Mouse (Mus musculus) NIH3T3 (cell line): ENCODE data around the gene Ackr4.

ENCODE experiments used
- DNase-seq: peaks from one replicate; pipeline ENCODE4 v3.0.0-alpha.2; 2012; ENCODE audit warnings: low read depth

The Ackr4 gene

GRCm38 (mm10) chr9:104126833-104127232 lies at the start of gene Ackr4:
Gene Ackr4 (minus strand): TSS chr9:104126933.
- no peak for DNase-seq

DNA sequence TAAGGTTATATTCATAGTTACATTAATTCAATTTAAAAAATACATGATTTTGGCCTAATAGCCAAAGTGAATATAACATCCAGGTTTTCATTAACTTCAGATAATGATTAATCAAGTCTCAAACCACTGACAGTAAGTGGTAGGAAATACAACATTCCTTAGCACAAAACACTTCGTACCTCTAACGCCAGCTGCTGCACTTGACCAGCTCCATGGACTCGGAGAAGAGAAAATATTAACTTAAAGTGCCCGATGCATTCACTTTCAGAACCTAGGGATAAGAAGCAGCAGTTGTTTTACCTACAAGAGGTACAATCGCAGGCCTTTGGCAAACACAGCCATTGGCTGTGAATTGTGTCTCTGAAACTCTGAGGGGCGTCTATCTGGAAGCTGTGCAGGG lies 45.6 kb upstream of the Ackr4 start:
- DNase-seq = no peak

- no peak for DNase-seq
These were observed 44.9 kb upstream of the Ackr4 start for GRCm38 (mm10) chr9:104171651-104172050.

DNA sequence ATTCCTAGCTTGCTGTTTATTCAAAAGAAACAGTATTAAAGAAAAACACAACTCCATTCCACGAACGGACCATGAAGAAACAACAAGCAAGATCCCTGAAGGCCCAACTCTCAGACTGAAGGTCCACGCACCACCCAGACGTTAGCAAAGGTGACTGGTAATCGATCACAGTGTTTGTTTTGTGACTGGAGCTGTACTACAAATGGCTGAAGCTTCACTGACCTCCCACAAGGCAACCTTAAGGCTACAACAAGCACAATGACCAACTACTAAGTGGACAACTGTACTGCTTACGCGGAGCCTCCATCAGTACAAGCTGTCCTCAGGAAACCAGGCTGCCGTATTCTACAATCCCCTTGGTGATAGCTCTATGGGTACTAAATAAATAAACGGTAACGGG lies 43.3 kb upstream of the Ackr4 start:
- DNase-seq = no peak

- no peak for DNase-seq
These were observed 39.2 kb upstream of the Ackr4 start for GRCm38 (mm10) chr9:104165926-104166325.

DNA sequence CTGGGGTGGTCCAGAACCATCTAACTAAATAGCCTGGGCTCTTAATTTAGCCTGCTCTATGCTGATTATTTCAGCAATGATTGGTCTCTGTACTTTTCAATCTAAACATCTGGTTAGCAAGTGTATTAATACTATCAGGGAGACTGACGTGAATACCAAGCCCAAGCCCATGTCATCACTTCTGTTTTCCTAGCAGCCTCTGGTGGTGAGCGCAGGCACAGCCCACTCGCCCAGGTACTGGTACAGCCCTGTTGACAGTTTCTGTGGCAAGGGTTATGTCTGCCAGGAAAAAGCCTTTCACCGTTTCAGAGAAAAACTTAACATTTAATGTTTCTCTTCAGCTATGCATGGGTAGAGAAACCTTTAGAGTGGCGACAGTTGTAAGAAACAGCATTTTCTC lies 37.5 kb upstream of the Ackr4 start:
- DNase-seq = no peak

DNA sequence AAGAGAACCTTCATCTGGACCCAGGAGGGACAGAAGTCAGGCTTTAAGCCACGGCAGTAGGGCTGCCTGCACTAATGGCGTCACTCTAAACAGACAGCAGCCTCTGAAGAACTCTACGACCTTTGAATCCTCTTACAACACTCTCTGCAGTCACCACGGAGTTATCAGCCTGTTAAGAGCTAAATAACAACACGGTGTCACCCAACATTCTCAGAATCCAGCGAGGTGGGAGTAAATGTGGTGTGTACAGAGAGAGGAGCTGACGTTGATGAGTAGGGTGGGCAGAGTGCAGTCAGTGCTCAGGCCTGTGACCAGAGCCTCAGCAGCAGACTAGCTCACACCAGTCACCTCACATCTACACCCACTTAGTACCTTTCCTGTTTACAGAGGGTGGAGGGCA lies 34.4 kb upstream of the Ackr4 start:
- DNase-seq = no peak

- DNase-seq = no peak
These were observed 30.6 kb upstream of the Ackr4 start for GRCm38 (mm10) chr9:104157291-104157690.

GRCm38 (mm10) chr9:104156506-104156905 lies 29.8 kb upstream of the Ackr4 start:
- no peak for DNase-seq

GRCm38 (mm10) chr9:104155100-104155715 lies 28.5 kb upstream of the Ackr4 start:
- DNase-seq = no peak

DNA sequence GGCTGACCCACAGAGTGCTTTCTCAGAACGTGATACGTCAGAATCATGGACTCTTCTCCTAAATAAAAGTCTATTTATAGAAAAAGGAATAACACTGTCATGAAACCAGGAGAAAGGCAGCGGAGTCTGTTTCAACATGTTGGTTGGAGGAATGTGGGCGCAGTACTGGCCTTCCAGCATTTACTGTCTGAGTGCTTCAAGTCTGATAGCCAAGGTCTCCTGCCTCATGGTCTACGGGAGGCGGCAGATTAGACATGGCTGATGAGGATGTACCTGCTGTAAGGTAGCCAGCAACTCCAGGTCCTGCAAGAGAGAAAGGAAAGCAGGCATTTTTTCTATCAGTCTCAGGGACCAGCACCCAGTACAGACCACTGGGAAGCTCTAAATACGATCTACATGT lies 25.4 kb upstream of the Ackr4 start:
- no peak for DNase-seq

- DNase-seq = no peak
These were observed 22.2 kb upstream of the Ackr4 start for GRCm38 (mm10) chr9:104148969-104149368.

DNA sequence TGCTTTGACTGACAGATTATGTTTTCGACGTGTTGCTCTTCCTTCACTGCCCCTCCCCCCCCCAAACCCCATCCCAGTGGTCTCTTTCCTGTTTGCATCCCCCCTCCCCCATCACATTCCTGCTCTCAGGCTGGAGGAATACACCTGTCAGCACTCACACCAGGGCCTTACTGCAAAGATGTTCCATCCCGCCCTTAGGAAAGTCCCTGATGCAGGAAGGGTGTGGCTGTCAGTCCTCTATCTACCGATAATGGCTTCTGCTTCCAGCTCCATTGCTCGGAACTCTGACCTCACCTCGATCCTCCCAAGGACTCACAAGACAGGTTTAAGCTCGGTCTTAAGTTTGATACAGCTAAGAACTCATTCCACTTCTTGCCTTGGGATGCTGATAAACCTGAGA lies 19.9 kb upstream of the Ackr4 start:
- DNase-seq = no peak

- DNase-seq = peak; percentile 9
These were observed 17.7 kb upstream of the Ackr4 start for GRCm38 (mm10) chr9:104144314-104144996.

DNA sequence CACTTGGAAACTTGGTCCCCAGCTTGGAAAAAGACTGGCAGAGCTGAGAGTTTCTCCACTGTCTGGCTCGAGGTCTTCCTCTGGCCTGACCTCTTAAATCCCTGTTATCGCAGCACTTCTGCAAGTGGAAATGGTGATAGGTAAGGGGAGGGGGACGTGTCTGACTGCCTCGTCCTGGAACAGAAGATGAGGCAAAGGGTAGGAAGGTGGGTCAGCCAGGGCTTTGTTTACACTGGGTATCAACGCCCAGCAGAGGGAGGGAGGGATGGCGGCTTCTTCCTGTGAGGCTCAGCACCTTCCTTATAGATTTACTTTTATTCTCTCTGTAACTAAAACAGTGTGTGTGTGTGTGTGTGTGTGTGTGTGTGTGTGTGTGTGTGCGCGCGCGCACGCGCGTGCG lies 16.1 kb upstream of the Ackr4 start:
- DNase-seq = no peak

DNA sequence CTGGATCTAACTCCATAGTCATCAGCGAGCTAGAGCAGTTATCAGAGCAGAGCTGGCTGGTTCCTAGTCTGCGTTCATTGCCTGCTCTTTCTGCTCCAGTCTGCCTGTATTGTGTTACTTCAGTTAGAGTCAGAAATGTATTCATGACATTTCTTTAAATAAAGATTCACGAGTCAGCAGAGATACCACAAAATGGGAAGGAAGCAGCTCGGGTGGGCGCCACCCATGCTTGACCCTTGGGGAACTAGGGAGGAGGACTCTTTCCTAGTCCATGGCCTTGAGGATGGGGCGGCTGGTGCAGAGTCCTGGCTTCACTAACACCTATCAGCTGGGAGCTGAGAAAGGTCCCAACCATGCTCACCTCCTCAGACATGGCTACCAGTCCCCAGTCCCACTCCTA lies 13.6 kb upstream of the Ackr4 start:
- no peak for DNase-seq

DNA sequence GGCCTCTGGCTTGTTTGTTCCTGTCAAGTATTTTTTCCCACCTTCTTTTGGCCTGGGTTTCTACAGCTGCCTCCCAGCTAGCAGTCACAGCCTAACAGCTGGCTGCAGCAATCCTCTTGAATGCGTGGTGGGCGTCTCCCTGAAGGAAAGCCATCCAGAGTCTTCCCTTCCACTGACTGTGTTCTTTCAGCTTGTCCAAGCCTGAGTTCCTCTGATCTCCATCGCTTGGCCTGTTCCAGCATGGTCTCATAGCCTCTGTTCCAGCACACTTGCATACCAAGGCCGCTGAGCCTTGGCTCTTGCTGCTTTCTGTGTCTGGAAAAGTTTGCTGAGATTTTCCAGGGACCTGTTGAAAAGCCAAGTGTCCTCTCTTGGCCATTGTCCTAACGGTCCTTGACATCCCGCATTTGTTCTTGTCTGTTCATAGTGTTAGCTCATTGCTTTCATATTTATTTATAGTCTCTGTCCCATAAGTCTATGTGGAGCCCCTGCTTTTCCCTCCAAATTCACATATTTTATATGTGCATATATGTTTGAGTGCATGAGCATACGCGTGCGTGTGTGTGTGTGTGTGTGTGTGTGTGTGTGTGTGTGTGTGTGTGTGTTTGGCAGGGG lies 3.5 kb upstream of the Ackr4 start:
- DNase-seq = no peak

- DNase-seq = no peak
These were observed 1.4 kb upstream of the Ackr4 start for GRCm38 (mm10) chr9:104128110-104128509.

DNA sequence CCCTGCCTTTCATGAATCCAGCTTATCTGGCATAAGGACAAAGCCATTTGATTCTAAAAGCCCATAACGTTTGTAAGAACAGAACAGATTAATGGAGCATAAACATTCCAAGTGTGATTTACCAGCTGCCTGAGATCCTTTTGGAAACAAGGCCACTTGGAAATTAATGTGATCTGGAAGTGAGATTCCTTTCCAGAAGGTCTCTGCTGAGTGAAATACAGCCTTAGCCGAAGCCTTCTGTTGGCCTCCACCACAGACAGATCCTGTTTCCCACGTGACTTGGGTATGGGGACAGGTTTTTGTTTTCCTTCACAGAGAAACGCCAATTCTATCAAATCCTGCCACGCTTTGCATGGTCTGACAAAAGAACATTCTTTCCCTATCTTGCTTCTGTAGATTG lies 3.1 kb downstream of the Ackr4 start:
- DNase-seq = no peak

- DNase-seq = no peak
These were observed 3.6 kb downstream of the Ackr4 start for GRCm38 (mm10) chr9:104123101-104123500.

GRCm38 (mm10) chr9:104109151-104109550 lies 17.6 kb downstream of the Ackr4 start:
- no peak for DNase-seq

DNA sequence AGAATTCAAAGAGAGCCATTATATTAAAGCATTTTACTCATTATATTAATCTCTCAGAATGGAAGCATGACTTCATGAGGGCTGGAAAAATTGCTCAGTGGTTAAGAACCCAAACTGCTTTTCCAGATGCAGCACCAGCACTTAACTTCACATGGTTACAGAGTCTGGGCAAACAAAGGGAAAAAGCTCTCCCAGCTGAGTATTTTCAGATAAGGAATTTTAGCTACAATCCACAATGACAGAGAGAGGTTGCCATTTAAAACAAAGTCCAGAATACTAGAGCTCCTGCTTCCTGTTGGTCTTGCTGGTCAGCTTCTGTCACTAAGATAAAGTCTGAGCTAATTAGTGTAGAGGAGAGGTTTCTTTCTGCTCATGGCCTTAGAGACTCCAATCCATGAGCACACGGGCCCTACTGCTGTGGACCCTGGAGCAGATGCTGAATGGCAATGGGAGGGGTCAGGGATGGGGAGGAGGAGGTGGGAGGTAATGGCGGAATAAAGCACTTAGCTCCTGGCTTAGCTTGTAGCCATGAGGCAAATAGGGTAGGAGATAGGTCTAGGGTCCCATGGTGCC lies 18.1 kb downstream of the Ackr4 start:
- DNase-seq = no peak

- no peak for DNase-seq
These were observed 19.3 kb downstream of the Ackr4 start for GRCm38 (mm10) chr9:104107482-104107881.
